Mouse (Mus musculus): ENCODE results near the gene Steap2. TPM values are rescaled to one million over a fixed set of nuclear protein-coding genes. Genes with fewer than 3 reads are reported as not detected.

Steap2 gene
- polyA plus RNA-seq (2015; fragmentation: Illumina TruSeq; extraction: RNeasy Lipid Tissue Mini Kit (QIAGEN cat#74804); ENCODE audit: insufficient read depth, low replicate concordance) = 1.0 TPM

GRCm38 (mm10) chr5:5693956-5694653, at the start of gene Steap2:
Gene Steap2 (minus strand): TSS chr5:5694578.

GRCm38 (mm10) chr5:5663655-5664370, 30.6 kb downstream of the Steap2 start, which contains the start of gene Cfap69:
Gene Cfap69 (minus strand): TSS chr5:5664239.

Other genes with a start within 250 kb of the Steap2 start
- gene 1700015F17Rik, start 215.4 kb downstream of the Steap2 start, polyA plus RNA-seq (2015; fragmentation: Illumina TruSeq; extraction: RNeasy Lipid Tissue Mini Kit (QIAGEN cat#74804); ENCODE audit: insufficient read depth, low replicate concordance) = not detected
- gene Cldn12, start 179.6 kb downstream of the Steap2 start, polyA plus RNA-seq (2015; fragmentation: Illumina TruSeq; extraction: RNeasy Lipid Tissue Mini Kit (QIAGEN cat#74804); ENCODE audit: insufficient read depth, low replicate concordance) = 5.8 TPM
- gene Gtpbp10, start 135.0 kb downstream of the Steap2 start, polyA plus RNA-seq (2015; fragmentation: Illumina TruSeq; extraction: RNeasy Lipid Tissue Mini Kit (QIAGEN cat#74804); ENCODE audit: insufficient read depth, low replicate concordance) = 16.6 TPM
- gene Gm8773, start 120.8 kb downstream of the Steap2 start, polyA plus RNA-seq (2015; fragmentation: Illumina TruSeq; extraction: RNeasy Lipid Tissue Mini Kit (QIAGEN cat#74804); ENCODE audit: insufficient read depth, low replicate concordance) = 0.88 TPM
- 0.22 TPM for gene Cfap69, start 30.3 kb downstream of the Steap2 start, polyA plus RNA-seq (2015; fragmentation: Illumina TruSeq; extraction: RNeasy Lipid Tissue Mini Kit (QIAGEN cat#74804); ENCODE audit: insufficient read depth, low replicate concordance)
- not detected for gene Steap1, start 54.7 kb upstream of the Steap2 start, polyA plus RNA-seq (2015; fragmentation: Illumina TruSeq; extraction: RNeasy Lipid Tissue Mini Kit (QIAGEN cat#74804); ENCODE audit: insufficient read depth, low replicate concordance)

All from spleen, adult 10 weeks (tissue).